Mouse (Mus musculus): ENCODE measurements around the gene Tmf1. TPM values are rescaled to one million over a fixed set of nuclear protein-coding genes. Genes with fewer than 3 reads are reported as not detected.

The Tmf1 gene
- 21.3 and 24.8 TPM in 2 replicates for polyA plus RNA-seq (2015; fragmentation: Nextera tagmentation; extraction: Ambion mirVana)

DNA sequence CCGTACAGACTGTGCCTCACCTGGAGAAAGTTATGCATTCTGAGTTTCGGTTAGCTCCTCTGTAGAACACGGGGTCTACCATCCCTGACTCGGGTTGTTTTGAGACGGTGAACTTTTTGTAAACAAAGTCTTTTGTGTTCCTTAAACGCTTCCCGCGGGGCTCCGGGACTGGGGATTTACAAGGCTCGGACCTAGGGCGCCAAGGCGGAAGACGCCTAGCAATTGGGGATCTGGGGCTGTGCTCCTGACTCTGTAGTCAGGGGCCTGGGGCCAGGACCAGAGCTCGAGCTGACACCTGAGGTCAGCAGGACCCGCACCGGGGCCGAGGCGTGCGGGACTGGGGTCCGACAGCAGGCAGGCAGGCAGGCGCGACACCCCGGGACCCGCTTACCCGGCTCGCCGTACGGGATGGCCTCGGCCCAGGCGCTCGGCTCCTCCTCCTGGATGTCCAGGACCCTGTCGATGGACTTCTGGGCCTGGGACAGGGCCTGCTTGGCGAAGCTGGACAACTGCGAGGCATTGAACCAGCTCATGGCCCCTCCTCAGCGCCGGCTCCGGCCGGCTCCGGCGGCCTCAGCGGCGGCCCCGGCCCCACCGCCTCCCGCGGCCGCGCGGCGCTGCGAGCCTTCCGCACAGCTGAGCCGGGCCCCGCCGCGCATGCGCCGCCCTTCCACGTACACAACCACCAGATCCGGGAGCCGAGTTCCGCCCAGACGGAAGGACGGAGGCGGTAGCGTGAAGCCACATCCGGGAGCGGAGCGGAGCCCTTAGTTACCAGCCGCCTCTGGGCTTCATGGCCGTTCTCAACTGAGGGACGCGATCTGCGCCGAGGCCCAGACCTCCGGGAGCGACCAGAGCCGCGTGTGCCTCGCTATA is at the start of gene Tmf1:
Tmf1 (minus strand) TSS at position 632 of the 876 bp plus-strand sequence.
- H3K4me2 ChIP-seq = peak within 1 kb of the TSS; percentile 78
- no peaks in the 10 kb centered on the region for H3K27me3 ChIP-seq
- WGBS = under 1% methylated on average over 80 of the region's 80 CpGs
- ATAC-seq (replicated peaks; ENCODE audit: insufficient number of reproducible peaks, insufficient read depth, low FRiP score, low read depth) = peak; percentile 98
- peaks cover 16% of the 10 kb centered on the region for H3K36me3 ChIP-seq
- H3K4me1 ChIP-seq (replicated peaks) = peaks cover 26% of the 10 kb centered on the region
- peak within 1 kb of the TSS; percentile 98 for H3K4me3 ChIP-seq
- H3K27ac ChIP-seq = peak within 1 kb of the TSS; percentile 96
- no peaks in the 10 kb centered on the region for H3K9me3 ChIP-seq (replicated peaks)
- peak within 1 kb of the TSS; percentile 98 for H3K9ac ChIP-seq

DNA sequence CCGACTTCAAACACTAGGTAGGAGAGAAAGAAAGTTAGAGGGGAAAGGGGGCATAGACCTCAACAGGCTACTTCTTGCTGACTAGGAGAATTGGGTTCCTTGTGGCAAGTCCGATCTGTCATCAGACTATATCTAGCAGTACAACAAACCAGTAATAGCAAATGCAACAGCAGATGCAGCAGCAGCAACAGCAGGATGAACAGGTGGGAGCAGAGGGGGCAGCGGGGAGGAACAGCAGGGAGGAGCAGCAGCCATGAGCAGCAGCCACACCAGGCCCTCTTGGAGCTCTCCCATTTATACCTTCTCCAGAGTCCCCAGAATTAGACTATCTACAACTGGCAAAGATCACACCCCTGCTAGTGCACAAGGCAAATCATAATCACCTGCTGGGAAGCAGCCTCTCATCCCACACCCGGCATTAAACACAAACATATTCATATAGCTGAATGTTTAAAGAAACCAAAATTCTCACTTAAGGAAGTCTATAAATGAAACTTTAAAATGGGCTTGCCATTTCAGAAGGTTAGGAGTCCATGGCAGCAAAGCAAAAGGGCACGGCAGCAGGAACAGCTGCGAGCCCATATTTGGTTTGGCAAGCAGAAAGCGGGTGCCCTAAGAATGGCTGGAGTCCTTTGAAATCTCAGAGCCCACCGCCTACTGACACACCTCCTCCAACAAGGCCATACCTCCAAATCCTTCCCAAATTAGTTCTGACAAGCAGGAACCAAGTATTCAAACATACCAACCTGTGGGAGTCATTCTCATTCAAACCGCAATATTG is 48.3 kb upstream of the Tmf1 start:
- Histone ChIP-seq H3K27ac (peak overlapping the region; percentile 81; the same call in 1 of the 2 replicates), H3K4me3 (no peak overlapping the region), H3K9ac (no peak overlapping the region), H3K27me3 (no peaks in the 10 kb centered on the region), H3K9me3 (replicated peaks) (no peaks in the 10 kb centered on the region), H3K4me2 (no peak overlapping the region), H3K36me3 (peaks cover 35% of the 10 kb centered on the region), H3K4me1 (replicated peaks) (peaks cover 29% of the 10 kb centered on the region)
- WGBS = 94% methylated on average over 9 of the region's 9 CpGs
- no peak for ATAC-seq (replicated peaks; ENCODE audit: insufficient number of reproducible peaks, insufficient read depth, low FRiP score, low read depth)

DNA sequence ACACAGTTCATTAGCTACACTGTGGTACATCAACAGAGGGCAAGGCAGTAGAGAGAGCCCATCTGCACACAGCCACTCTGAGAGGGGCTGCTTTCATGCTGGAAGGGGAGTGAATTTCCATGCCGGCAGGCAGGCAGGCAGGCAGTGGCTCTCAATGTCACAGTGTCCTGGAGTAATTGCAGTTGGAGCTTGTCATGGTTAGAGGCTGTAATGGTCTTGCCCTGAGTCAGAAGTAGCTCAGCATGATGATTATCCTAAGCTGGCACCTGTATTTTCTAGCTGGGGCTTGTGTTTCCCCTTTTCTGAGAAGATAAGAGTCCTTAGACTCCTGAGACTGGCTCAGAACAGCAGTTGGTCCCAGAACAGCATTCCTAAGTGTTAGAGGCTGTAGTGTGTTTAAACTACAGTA is 47.2 kb upstream of the Tmf1 start:
- no peak overlapping the region for H3K4me2 ChIP-seq

DNA sequence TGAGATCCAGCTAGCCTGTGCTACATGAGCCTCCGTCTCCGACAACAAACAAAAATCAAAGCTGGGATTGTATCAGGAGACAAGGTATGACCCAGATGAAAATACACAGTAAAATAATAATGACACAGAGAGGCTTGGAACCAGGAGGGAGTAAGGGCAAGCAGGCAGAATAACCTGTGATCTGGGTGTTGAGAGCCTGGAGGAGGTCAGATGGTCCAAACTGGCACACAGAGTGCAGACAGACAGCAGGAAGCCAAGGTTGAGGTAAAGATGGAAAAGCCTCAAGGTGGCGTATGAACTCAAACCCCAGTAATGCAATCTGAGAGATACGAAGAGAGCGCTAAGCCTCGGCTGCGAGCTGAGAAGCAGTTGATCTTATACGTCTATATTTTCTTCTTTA is 45.6 kb upstream of the Tmf1 start:
- Histone ChIP-seq H3K27ac (no peak overlapping the region), H3K36me3 (peaks cover 9% of the 10 kb centered on the region; the same call in 1 of the 2 replicates), H3K4me2 (no peak overlapping the region), H3K27me3 (no peaks in the 10 kb centered on the region), H3K4me1 (replicated peaks) (peaks cover 42% of the 10 kb centered on the region), H3K9me3 (replicated peaks) (no peaks in the 10 kb centered on the region), H3K9ac (no peak overlapping the region), H3K4me3 (no peak overlapping the region)
- no peak for ATAC-seq (replicated peaks; ENCODE audit: insufficient number of reproducible peaks, insufficient read depth, low FRiP score, low read depth)
- 82% methylated on average over 8 of the region's 8 CpGs for WGBS

More for the DNA sequence above, 47.2 kb upstream of the Tmf1 start:
- Histone ChIP-seq H3K27me3 (no peaks in the 10 kb centered on the region), H3K36me3 (peaks cover 24% of the 10 kb centered on the region), H3K27ac (peak overlapping the region; percentile 81), H3K4me1 (replicated peaks) (peaks cover 41% of the 10 kb centered on the region), H3K9me3 (replicated peaks) (no peaks in the 10 kb centered on the region), H3K9ac (peak overlapping the region; percentile 4; the same call in 1 of the 2 replicates), H3K4me3 (no peak overlapping the region)
- ATAC-seq (replicated peaks; ENCODE audit: insufficient number of reproducible peaks, insufficient read depth, low FRiP score, low read depth) = peak; percentile 51; the same call in 1 of the 2 replicates
- WGBS = 38% methylated on average over 1 of the region's 1 CpGs

DNA sequence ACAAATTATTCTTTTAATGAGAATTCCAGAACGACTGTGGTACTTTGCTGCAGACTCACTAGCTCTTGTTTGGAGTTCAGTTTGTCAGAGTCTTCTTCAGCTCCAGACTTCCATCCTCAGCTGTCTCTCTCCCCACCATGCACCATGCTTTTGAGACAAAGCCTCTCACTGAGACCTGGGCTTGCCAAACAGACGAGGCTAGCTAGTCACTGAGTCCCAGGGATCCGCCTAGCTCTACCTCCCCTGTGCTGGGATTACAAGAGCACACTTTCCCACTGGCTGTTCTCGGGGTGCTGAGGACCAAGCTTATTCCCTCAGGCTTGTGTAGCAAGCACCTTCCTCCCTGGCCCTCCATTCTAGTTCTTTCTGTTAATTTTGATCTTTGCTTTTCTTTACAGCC is 44.6 kb upstream of the Tmf1 start:
- H3K4me1 ChIP-seq (replicated peaks) = peaks cover 42% of the 10 kb centered on the region
- peak overlapping the region; percentile 48 for H3K4me2 ChIP-seq
- H3K27me3 ChIP-seq = no peaks in the 10 kb centered on the region
- no peak overlapping the region for H3K4me3 ChIP-seq
- H3K36me3 ChIP-seq = 0 out of 2 replicates have a peak, but pooled peaks cover 6% of the 10 kb centered on the region
- peak overlapping the region; percentile 82 for H3K27ac ChIP-seq
- ATAC-seq (replicated peaks; ENCODE audit: insufficient number of reproducible peaks, insufficient read depth, low FRiP score, low read depth) = no peak
- H3K9me3 ChIP-seq (replicated peaks) = no peaks in the 10 kb centered on the region
- no peak overlapping the region for H3K9ac ChIP-seq
- WGBS = 76% methylated on average over 4 of the region's 4 CpGs

DNA sequence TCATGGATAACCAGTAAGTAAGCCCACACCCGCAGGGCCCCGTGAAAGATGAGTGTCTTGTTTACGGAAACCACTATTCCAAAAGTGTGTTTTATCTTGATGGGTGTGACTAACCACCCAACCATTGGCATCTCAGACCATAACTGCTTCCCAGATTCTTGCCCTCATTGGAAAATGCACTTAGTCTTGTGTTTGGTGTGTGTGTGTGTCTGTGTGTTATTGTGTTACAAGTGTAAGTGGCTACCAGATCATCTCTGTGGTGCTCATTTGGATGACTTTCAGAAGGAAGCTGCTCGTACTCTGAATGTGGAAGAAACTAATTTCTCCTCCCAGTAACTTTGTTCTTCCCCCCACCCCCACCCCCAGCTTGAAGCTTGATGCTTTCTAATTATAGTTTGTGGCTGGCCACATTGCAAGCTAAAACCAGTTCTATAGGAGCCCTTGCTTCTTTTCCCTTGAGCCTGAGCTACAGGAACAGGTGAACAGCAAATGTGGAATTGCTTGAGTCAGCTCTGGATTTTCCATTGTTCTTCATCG is 44.1 kb upstream of the Tmf1 start:
- Histone ChIP-seq H3K9me3 (replicated peaks) (no peaks in the 10 kb centered on the region), H3K4me1 (replicated peaks) (peaks cover 42% of the 10 kb centered on the region), H3K9ac (no peak overlapping the region), H3K27ac (peak overlapping the region; percentile 82), H3K4me2 (peak overlapping the region; percentile 48), H3K4me3 (no peak overlapping the region), H3K36me3 (0 out of 2 replicates have a peak, but pooled peaks cover 6% of the 10 kb centered on the region), H3K27me3 (no peaks in the 10 kb centered on the region)
- ATAC-seq (replicated peaks; ENCODE audit: insufficient number of reproducible peaks, insufficient read depth, low FRiP score, low read depth) = no peak
- WGBS = 30% methylated on average over 5 of the region's 5 CpGs

DNA sequence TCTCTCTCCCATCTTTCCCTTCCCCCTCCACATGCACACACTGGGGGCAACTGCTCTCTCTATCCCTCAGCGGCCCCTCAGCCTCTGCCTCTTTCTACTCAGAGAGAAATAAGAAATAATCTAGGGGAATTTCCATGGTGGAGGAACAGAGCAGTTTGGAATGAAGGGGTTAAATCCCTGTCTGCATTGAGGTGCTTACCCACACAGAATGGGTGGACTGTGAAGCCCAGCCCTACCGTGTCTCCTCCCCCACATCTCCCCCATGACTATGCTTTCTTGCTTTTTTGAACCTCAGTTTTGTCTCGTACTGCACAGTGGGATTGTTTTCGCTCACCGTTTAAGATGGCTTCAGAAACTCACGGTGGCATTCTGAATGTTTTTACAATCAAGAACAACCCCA is 43.4 kb upstream of the Tmf1 start:
- ATAC-seq (replicated peaks; ENCODE audit: insufficient number of reproducible peaks, insufficient read depth, low FRiP score, low read depth) = no peak
- Histone ChIP-seq H3K9ac (no peak overlapping the region), H3K27ac (peak overlapping the region; percentile 82), H3K4me3 (no peak overlapping the region), H3K36me3 (0 out of 2 replicates have a peak, but pooled peaks cover 5% of the 10 kb centered on the region), H3K9me3 (replicated peaks) (no peaks in the 10 kb centered on the region), H3K4me2 (peak overlapping the region; percentile 9; the same call in 1 of the 2 replicates), H3K4me1 (replicated peaks) (peaks cover 43% of the 10 kb centered on the region), H3K27me3 (no peaks in the 10 kb centered on the region)
- WGBS = 53% methylated on average over 6 of the region's 6 CpGs

DNA sequence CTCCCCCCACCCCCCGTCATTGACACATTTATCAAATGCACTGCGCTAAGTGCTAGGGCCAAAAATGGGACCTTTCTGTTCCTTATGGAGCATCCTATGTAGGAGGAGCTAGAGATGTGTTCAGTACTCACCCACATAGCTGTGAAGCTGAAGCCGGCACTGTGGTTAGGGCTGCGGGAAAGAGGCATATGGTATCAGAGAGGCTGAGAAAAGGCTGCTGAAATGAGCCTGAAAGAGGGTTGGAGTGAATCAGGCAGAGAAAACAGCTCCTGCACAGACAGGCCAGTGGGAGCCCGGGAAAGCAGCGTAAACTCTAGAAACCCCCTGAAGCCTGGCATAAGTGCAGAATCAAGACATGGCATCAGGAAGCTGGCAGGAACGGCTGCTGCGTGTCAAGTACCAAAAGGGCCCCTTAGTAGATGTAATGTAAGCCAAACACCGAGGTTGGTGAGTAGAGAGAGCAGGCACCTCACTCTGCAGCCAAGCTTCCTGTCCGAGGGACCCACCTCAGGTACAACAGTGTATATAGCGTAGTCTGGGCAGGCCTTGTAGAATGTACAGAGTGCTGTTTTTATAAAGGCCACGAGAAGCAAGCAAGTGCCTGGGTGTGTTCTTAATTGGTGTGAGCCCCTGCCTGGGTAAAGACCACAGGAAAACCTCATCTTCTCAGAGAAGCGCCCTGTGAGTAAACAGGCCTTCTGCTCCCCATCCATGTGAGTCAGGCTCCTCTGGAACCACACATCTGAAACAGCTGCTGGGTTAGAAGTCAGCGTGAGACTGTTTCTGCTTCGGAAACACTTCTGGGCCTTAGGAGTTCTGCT is 42.5 kb upstream of the Tmf1 start:
- no peak for ATAC-seq (replicated peaks; ENCODE audit: insufficient number of reproducible peaks, insufficient read depth, low FRiP score, low read depth)
- WGBS = 56% methylated on average over 15 of the region's 15 CpGs
- Histone ChIP-seq H3K36me3 (no peaks in the 10 kb centered on the region), H3K9me3 (replicated peaks) (no peaks in the 10 kb centered on the region), H3K27ac (peak overlapping the region; percentile 82), H3K9ac (no peak overlapping the region), H3K4me1 (replicated peaks) (peaks cover 47% of the 10 kb centered on the region), H3K27me3 (no peaks in the 10 kb centered on the region), H3K4me3 (no peak overlapping the region), H3K4me2 (0 out of 2 replicates have a peak overlapping the region, but pooled peaks have one; percentile 4)

DNA sequence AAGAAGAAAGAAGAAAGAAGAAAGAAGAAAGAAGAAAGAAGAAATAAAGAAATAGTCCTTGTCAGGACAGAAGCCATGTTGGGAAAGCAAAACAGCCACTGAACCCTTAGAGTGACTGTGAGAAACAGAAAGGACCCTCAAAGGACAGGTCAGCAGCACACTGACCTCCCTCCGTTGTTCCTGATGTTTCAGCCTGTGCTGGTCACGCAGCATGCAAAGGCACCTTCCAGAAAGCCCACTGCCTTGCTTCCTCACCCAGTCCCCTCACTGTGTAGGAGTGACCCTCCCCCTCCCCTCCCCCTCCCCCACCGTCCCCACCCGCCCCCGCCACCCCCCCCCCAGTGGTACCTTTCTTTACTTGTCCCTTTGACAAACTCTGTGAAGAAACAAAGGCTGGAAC is 41.8 kb upstream of the Tmf1 start:
- H3K4me3 ChIP-seq = no peak overlapping the region
- H3K27ac ChIP-seq = no peak overlapping the region
- H3K9ac ChIP-seq = no peak overlapping the region
- H3K4me1 ChIP-seq (replicated peaks) = peaks cover 46% of the 10 kb centered on the region
- no peaks in the 10 kb centered on the region for H3K36me3 ChIP-seq
- H3K4me2 ChIP-seq = no peak overlapping the region
- ATAC-seq (replicated peaks; ENCODE audit: insufficient number of reproducible peaks, insufficient read depth, low FRiP score, low read depth) = no peak
- WGBS = 85% methylated on average over 2 of the region's 5 CpGs
- H3K27me3 ChIP-seq = no peaks in the 10 kb centered on the region
- no peaks in the 10 kb centered on the region for H3K9me3 ChIP-seq (replicated peaks)

DNA sequence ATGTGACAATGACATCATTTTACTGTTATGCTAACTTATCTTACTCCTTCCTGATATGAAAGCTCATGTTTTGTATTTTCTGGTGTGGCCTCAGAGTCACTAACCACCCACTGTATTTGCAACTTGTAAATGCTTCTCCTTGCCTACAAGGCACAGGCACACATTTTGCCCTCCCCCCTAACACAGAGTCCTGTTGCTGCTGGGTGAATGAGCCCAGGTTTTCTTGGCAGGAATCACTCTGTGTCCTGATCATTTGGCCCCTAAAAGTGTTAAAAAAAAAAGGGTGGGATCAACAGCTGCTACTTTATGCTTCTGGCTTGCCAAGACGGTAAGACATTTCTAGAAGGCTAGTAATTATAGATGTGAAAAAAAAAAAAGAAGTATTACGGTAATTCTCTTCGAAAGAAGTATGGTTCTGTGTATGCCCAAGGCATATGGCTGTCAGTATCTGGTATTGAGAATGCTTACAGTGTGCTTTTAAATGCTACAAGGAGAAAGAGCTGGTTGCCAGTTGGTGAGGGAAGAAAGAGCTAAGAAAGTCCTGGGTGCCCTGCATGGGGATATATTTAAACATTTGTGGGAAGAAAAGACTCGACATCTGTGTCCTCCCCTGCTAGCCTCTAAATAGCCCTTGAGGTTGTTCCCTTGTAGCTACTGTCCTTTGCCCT is 37.4 kb upstream of the Tmf1 start:
- WGBS = 60% methylated on average over 4 of the region's 4 CpGs
- Histone ChIP-seq H3K36me3 (0 out of 2 replicates have a peak, but pooled peaks cover 11% of the 10 kb centered on the region), H3K4me2 (no peak overlapping the region), H3K9me3 (replicated peaks) (no peaks in the 10 kb centered on the region), H3K9ac (no peak overlapping the region), H3K27me3 (no peaks in the 10 kb centered on the region), H3K4me1 (replicated peaks) (peaks cover 41% of the 10 kb centered on the region), H3K27ac (no peak overlapping the region), H3K4me3 (no peak overlapping the region)
- no peak for ATAC-seq (replicated peaks; ENCODE audit: insufficient number of reproducible peaks, insufficient read depth, low FRiP score, low read depth)

Data from heart, embryonic 15.5 days (tissue).